Mouse (Mus musculus): ENCODE data around the gene Naa38. TPM values are rescaled to one million over a fixed set of nuclear protein-coding genes. Genes with fewer than 3 reads are reported as not detected.
A peak's percentile ranks its signal among the peaks of the same experiment; 100 is the strongest.

Gene Naa38
- 100 to 1,000 TPM; 101 to 126 (median 111) TPM for total RNA-seq (2022)

GRCm38 (mm10) chr11:69395235-69395633, at the start of gene Naa38, which contains the start of gene Cyb5d1:
TSS of gene Naa38 (plus strand) at chr11:69395487.
TSS of gene Cyb5d1 (minus strand) at chr11:69395631.
- DNase-seq (ENCODE audit: low spot score in 2 of 2) = peak; percentile 89 to 93

- no peak for DNase-seq (ENCODE audit: low spot score in 2 of 2)
These were observed 48.8 kb upstream of the Naa38 start for GRCm38 (mm10) chr11:69346441-69346840.

GRCm38 (mm10) chr11:69356544-69356943, 38.7 kb upstream of the Naa38 start:
- DNase-seq (ENCODE audit: low spot score in 2 of 2) = no peak

GRCm38 (mm10) chr11:69357690-69358089, 37.6 kb upstream of the Naa38 start:
- DNase-seq (ENCODE audit: low spot score in 2 of 2) = no peak

- no peak for DNase-seq (ENCODE audit: low spot score in 2 of 2)
These were observed 33.3 kb upstream of the Naa38 start for GRCm38 (mm10) chr11:69362021-69362420.

- no peak for DNase-seq (ENCODE audit: low spot score in 2 of 2)
These were observed 32.8 kb upstream of the Naa38 start for GRCm38 (mm10) chr11:69362479-69362878.

GRCm38 (mm10) chr11:69364376-69364775, 30.9 kb upstream of the Naa38 start:
- DNase-seq (ENCODE audit: low spot score in 2 of 2) = no peak

- DNase-seq (ENCODE audit: low spot score in 2 of 2) = peak; percentile 88 to 95
These were observed 30.4 kb upstream of the Naa38 start for GRCm38 (mm10) chr11:69364910-69365309.

GRCm38 (mm10) chr11:69365722-69366121, 29.6 kb upstream of the Naa38 start:
- DNase-seq (ENCODE audit: low spot score in 2 of 2) = no peak

- peak; percentile 92 to 93 for DNase-seq (ENCODE audit: low spot score in 2 of 2)
These were observed 29.0 kb upstream of the Naa38 start for GRCm38 (mm10) chr11:69366157-69366854.

GRCm38 (mm10) chr11:69366855-69367615, 28.3 kb upstream of the Naa38 start:
- no peak for DNase-seq (ENCODE audit: low spot score in 2 of 2)

GRCm38 (mm10) chr11:69367616-69368355, 27.5 kb upstream of the Naa38 start:
- no peak for DNase-seq (ENCODE audit: low spot score in 2 of 2)

- peak in 1 of 2 experiments; percentile 41 for DNase-seq (ENCODE audit: low spot score in 2 of 2)
These were observed 26.7 kb upstream of the Naa38 start for GRCm38 (mm10) chr11:69368356-69369214.

GRCm38 (mm10) chr11:69369215-69369989, 25.9 kb upstream of the Naa38 start, which contains the start of gene Chd3:
TSS of gene Chd3 (minus strand) at chr11:69369406.
- DNase-seq (ENCODE audit: low spot score in 2 of 2) = no peak

GRCm38 (mm10) chr11:69369990-69370816, 25.1 kb upstream of the Naa38 start:
- no peak for DNase-seq (ENCODE audit: low spot score in 2 of 2)

GRCm38 (mm10) chr11:69370817-69371215, 24.5 kb upstream of the Naa38 start:
- no peak for DNase-seq (ENCODE audit: low spot score in 2 of 2)

GRCm38 (mm10) chr11:69371601-69372000, 23.7 kb upstream of the Naa38 start:
- DNase-seq (ENCODE audit: low spot score in 2 of 2) = no peak

GRCm38 (mm10) chr11:69372056-69372779, 23.1 kb upstream of the Naa38 start:
- peak; percentile 82 to 87 for DNase-seq (ENCODE audit: low spot score in 2 of 2)

GRCm38 (mm10) chr11:69372780-69373170, 22.5 kb upstream of the Naa38 start:
- DNase-seq (ENCODE audit: low spot score in 2 of 2) = no peak

All from layer of hippocampus, adult 8-10 months (tissue).